Mouse (Mus musculus) liver, embryonic 14 days (tissue): ENCODE results near the gene Vmn1r55. TPM values are rescaled to one million over a fixed set of nuclear protein-coding genes. Genes with fewer than 3 reads are reported as not detected.

Experiments
- polyA plus RNA-seq: library from polyadenylated mRNA; depleted of rRNA; stranded (reverse); fragments of >200 nt; gene quantifications from 2 replicates; pipeline ENCODE4 v1.2.3, GENCODE M21; 2012; rRNA removed

Vmn1r55 gene
- not detected in 2 replicates for polyA plus RNA-seq

GRCm38 (mm10) chr7:5149570-5149969, at the start of gene Vmn1r55:
Gene Vmn1r55 (minus strand): TSS chr7:5149670.

DNA sequence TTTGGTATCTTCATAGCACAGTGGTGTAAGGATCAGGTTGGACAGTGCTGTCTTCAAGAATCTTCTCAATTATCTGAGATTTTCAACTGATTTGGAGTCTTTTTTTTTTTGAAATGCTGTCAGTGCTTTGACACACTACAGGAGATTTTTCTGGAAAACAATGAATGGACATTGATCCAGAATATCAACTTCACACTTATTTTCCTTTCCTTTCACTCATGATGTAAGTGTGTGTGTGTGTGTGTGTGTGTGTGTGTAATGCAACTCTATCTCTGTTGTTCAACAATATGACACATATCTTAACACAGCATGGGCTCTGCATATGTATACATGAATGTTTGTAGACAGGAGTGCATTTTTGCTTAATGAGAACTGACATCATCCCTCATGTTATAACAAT, 47.2 kb upstream of the Vmn1r55 start, which contains the start of gene Vmn1r56:
Gene Vmn1r56, minus strand, starts transcription at position 101 of the 400 bp plus-strand sequence.

GRCm38 (mm10) chr7:5125549-5126406, 23.7 kb downstream of the Vmn1r55 start, which contains the start of gene Rasl2-9:
Gene Rasl2-9 (minus strand): TSS chr7:5125950.

GRCm38 (mm10) chr7:5116850-5117249, 32.6 kb downstream of the Vmn1r55 start, which contains the start of gene Rfpl4:
Gene Rfpl4 (minus strand): TSS chr7:5116950.

DNA sequence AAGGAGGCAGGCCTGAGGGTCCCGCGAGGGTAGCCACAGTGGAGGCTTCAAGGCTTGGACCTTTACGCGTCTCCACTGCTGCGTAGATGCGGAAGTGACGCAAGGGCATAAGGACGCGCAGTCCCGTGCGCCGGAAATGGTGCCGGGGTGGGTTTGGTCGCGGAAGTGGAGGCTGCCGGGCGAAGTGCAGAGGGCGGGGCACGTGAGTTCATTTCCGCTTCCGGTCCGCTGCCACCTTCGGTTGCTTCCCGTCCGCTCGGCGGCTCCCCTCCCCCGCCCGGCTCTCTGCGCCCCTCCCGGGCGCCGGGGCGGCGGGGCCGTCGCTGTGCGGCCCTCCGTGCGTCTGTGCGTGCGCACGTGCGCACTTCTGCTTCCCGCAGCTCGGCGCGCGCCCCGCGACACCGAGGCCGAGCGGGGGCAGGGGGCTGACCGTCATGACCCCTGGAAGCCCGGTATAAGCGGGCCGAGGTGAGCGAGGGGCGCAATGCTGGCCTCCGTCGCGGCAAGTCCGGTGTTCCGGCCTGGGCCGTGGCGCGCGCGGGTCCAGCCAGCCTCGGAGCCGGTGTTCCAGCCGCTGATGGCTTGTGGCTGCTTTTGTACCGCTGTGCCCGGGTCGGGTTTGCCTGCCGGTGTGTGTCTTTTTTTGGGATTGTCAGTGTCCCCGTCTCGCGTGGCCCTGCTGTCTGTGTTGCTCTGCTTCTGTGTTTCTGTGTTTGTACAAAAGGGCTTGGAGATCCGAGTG, 69.3 kb downstream of the Vmn1r55 start, which contains the start of gene Epn1:
Gene Epn1, plus strand, starts transcription at position 226 of the 742 bp plus-strand sequence.

Other genes starting within 250 kb of the Vmn1r55 start
- gene Gm36210, start 243.2 kb downstream of the Vmn1r55 start, polyA plus RNA-seq, result 0.07 and 0.08 TPM in 2 replicates
- gene Zfp628, start 234.5 kb downstream of the Vmn1r55 start, polyA plus RNA-seq, result 2.6 and 2.8 TPM in 2 replicates
- 0.36 and 0.53 TPM in 2 replicates for gene Nat14, start 227.6 kb downstream of the Vmn1r55 start, polyA plus RNA-seq
- 0.08 and 0.35 TPM in 2 replicates for gene Ssc5d, start 223.9 kb downstream of the Vmn1r55 start, polyA plus RNA-seq
- gene Sbk2, start 185.3 kb downstream of the Vmn1r55 start, polyA plus RNA-seq, result not detected in 2 replicates
- gene Sbk3, start 178.5 kb downstream of the Vmn1r55 start, polyA plus RNA-seq, result 0.02 TPM in 1 of 2 replicates, not detected in the other
- 6.4 and 7.8 TPM in 2 replicates for gene Zfp579, start 153.5 kb downstream of the Vmn1r55 start, polyA plus RNA-seq
- gene Zfp524, start 135.3 kb downstream of the Vmn1r55 start, polyA plus RNA-seq, result 8.2 and 9.0 TPM in 2 replicates
- gene Fiz1, start 135.0 kb downstream of the Vmn1r55 start, polyA plus RNA-seq, result 11.0 and 12.0 TPM in 2 replicates
- 0.05 and 0.06 TPM in 2 replicates for gene Gm44973, start 134.2 kb downstream of the Vmn1r55 start, polyA plus RNA-seq
- gene Zfp865, start 129.3 kb downstream of the Vmn1r55 start, polyA plus RNA-seq, result 4.9 and 5.9 TPM in 2 replicates
- 0.42 and 0.45 TPM in 2 replicates for gene Ccdc106, start 129.1 kb downstream of the Vmn1r55 start, polyA plus RNA-seq
- not detected in 2 replicates for gene 4632433K11Rik, start 115.6 kb downstream of the Vmn1r55 start, polyA plus RNA-seq
- gene Zfp784, start 111.2 kb downstream of the Vmn1r55 start, polyA plus RNA-seq, result 0.83 and 1.1 TPM in 2 replicates
- gene Zfp580, start 98.1 kb downstream of the Vmn1r55 start, polyA plus RNA-seq, result 1.2 and 1.3 TPM in 2 replicates
- gene U2af2, start 87.5 kb downstream of the Vmn1r55 start, polyA plus RNA-seq, result 130 and 139 TPM in 2 replicates
- 45.0 and 54.7 TPM in 2 replicates for gene Epn1, start 69.4 kb downstream of the Vmn1r55 start, polyA plus RNA-seq
- not detected in 2 replicates for gene Rfpl4, start 32.7 kb downstream of the Vmn1r55 start, polyA plus RNA-seq
- 0.14 and 0.20 TPM in 2 replicates for gene Rasl2-9, start 23.7 kb downstream of the Vmn1r55 start, polyA plus RNA-seq
- gene Vmn1r56, start 47.1 kb upstream of the Vmn1r55 start, polyA plus RNA-seq, result not detected in 2 replicates
- gene Vmn1r57, start 68.8 kb upstream of the Vmn1r55 start, polyA plus RNA-seq, result not detected in 2 replicates
- gene Gm5065, start 200.9 kb upstream of the Vmn1r55 start, polyA plus RNA-seq, result not detected in 2 replicates
- gene Nlrp2, start 201.4 kb upstream of the Vmn1r55 start, polyA plus RNA-seq, result not detected in 2 replicates